Mouse (Mus musculus) naive thymus-derived CD4-positive, alpha-beta T cell, adult 2 months (primary cell): ENCODE results near the gene Gm49354.

Experiments
- DNase-seq: peaks from one replicate; pipeline ENCODE4 v3.0.0-alpha.2; 2011; ENCODE audit warnings: low read depth

The Gm49354 gene

DNA sequence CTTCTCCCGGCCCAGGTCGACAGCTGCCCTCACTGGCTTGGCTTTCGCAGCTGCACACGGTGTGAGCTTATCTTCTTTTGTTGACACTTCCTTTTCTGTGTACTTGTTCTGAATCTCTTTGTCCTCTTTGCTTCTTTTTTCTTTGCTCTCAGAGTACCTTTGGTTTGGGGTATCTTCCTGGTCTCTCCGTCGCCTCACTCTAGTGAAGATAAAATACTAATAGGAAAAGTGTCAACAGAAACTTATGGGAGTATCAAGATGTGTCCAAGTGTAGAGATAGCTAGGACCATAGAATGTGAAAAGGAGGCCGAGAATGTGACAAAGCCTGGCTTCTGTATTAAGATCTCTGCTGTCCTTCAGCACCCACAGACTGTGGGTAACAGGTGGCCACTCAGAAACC, at the start of gene Gm49354:
Gm49354 (minus strand) TSS at position 101 of the 400 bp plus-strand sequence.
- DNase-seq, result no peak

DNA sequence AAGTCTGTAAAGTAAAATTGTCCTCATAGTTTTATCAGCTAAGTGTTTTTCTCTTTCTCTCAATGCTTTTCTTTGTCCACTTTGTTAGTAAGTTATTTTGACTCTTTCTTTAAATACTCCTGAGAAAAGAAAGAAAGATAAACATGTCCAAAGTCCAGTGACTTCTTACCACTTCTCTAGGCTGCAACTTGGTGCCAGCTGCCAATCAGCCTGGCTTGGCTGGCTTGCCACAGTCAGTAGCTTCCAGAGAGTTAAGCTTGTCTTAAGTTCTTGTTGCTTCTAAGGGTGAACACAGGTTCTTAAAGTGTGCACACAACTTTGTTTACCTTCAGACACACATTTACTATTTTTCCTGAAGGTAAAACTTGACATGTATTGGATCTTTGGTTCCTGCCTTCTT, 43.9 kb upstream of the Gm49354 start:
- no peak for DNase-seq

DNA sequence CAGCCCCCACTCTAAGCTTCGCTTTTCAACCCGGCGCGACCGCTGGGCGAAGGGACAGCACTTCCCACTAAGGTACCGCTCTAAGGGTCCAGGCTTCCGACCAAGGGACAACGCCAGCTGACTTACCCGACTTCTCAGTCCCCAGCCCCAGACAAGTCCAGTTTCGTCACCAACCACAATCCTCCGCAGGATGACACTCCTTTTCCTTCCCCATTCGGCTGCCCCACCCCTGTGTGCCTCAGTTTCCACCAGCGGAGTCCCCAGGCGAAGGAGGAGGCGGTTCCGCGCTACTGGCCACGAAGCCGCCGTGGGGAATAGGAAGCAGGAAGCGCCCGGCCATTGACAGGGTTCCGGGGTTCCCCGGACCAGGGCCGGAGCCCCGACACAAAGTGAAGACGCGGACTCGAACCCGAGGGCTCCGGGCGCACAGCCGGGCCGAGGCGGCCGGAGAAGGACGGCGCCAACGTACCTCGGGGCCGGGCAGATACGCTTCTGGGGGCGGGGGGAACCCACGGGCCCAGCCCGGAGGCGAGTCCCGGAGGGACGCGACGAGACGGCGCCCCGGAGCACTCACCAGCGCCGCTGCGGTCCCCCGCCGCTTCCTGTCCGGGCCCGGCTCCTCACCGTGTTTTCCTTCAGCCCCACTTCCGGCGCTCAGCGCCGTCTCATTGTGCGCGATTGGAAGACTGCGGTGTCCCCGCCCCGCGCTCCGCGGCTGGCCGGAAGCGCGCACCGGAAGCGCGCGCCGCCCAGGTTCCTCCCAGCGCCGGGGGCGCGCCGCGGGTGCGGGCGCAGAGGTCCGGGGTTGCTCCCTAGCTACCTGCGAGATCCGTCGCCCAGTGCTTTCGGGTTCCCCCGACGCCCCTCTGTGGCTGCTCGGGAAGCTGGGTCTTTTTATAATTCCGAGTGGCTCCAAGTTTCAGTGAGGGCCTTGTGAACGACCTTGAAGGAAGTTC, 40.7 kb upstream of the Gm49354 start, which contains the start of gene Tut7:
Tut7 (minus strand) TSS at position 641 of the 956 bp plus-strand sequence.
- peak; percentile 96 for DNase-seq

DNA sequence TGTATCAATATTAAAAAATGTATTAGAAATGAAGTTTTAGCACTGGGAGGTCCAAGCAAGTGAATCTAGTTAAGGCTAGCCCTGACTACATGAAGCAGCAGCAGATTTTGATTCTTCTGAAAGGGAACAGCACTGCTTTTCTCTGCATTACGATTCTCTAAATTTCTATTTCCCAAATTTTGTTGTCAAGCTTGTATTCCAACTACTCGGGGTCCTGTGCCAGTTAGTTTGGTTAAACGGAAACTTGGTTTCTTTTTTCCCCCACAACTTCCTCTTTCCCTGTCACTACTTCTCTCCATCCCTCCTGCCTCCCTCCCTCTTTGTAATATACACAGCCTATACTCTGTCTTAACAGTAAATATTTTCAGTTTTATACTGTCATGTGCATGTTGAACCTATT, 38.8 kb upstream of the Gm49354 start:
- no peak for DNase-seq

DNA sequence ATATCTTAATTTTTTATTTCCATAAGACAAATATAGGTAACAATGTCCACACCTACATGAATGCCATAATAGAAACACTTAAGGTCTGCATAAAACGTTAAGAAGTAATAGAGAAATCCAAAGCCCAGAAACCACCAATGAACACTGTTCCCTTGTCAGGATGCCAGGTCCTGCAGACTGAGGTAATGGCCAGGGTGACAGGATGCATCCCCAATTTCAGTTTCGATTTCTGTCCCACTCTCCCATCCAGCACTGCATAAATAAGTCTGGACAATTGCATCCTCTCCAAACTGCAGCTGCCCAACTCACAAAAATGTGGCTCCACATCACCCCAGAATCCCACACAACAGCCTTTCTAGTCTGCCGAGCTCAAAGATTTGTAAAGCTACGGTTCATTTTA, 38.1 kb upstream of the Gm49354 start:
- DNase-seq, result no peak

DNA sequence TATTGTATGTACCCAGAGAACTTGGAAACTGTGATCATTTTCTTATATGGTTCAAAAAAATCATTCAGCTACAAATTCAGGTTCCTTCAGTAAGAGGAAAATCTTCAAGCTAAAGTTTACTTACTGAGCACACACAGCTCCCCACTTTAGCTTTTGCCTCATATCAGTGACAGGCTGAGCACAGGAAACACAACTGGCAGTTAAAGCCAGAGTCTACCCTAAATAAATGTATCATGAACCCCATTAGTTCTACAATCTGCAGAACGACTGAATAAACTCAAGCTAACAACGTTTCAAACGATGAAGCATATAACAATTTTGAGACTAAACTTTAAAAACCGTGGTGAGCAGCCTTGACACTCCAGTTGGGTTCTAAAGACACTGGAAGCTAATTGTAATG, 35.3 kb upstream of the Gm49354 start:
- no peak for DNase-seq

DNA sequence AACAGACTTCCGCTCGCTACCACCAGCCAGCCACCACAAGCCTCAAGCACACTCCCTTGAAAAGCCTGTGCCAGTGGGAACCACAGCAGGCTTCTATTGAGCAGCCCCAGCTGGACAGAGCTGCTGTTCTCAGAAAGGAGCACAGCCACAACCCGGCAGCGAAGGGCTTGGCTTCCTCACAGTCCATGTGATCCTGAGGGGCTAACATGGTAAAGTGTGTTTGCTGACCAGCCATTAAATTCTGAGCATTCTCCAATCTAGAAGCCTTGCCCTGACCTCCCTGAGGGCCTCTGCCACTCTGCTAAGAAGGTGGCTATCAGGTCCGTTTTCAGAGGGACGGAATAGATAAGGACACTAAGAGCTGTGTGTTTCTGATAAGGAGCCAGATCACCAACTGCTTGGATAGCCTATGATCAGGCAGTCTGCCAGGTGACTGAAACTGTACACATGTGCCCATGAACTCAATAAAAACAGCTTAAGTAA, 32.1 kb upstream of the Gm49354 start:
- no peak for DNase-seq

DNA sequence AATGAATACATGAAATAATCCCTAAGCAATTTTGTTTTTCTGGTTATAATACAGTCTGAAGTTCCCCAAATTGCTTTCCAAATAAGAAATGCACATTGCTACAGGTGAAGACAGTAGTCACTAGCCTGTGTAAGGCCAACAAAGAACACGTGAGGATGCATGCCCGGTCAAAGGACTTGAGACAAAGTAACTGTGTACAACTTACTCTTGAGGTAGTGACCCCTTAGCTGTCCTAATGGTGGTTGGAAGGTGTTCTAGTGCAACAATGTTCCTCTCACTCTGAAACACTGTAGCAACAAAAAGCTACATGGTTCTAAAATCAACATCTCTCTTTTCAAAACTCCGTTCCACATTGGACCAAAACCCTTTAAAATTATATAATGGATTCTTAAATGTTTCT, 29.5 kb upstream of the Gm49354 start:
- DNase-seq, result no peak

DNA sequence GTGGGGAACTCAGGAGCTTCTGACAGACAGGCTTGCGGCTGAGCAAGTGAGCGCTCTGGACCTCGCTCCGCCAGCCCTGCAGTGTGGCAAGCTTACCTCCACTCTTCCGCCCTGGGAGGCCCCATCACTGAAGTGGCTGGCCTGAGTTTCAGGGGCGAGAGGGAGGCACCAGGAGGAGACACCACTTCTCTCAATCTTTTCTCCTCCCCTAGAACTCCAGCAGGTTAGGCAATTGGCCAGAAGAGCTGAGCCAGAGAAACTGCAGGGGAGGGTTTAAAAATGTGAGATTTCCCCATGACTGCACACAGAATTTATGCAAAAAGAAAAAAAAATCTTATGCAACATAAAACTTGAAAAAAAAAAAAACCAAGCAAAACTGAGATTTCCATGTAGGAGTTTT, 19.0 kb upstream of the Gm49354 start:
- DNase-seq, result no peak

DNA sequence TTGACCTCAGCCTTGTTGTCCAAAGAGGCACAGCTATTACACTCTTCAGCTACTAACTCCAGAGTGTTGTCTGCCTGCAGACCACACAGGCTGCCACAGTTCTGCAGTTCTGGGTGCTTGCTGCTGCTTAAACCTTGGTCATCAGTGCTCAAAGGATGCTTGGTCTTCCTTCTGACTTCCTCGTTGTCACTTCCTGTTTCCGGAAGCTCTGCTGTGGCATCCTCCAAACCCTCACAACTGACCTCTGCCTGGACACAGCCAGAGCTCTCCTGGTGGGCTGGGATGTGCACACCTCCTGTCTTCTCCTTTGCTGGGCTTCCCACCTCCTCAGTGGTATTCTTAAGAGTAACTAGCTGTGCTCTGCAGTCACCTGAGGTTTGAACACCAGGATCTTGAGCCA, 18.0 kb upstream of the Gm49354 start:
- DNase-seq, result no peak

DNA sequence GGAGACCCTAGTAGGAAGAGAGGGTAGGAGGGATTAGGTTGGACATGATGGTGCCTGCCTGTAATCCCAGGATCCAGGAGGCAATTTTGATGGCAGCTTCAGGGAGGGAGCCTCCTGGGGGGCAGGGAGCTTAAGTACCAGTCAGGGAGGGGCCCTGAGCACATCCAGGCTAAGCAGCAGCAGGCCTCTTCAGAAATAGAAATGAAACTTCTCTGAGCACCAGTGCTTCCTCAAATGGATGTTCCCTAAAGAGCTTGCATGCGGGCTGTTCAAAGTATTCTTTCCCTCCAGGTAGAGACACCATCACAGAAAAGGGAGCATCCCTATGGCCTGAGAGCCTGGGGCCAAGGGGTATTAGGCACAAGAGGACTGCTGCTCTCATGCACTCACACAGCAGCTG, 16.3 kb upstream of the Gm49354 start:
- no peak for DNase-seq

DNA sequence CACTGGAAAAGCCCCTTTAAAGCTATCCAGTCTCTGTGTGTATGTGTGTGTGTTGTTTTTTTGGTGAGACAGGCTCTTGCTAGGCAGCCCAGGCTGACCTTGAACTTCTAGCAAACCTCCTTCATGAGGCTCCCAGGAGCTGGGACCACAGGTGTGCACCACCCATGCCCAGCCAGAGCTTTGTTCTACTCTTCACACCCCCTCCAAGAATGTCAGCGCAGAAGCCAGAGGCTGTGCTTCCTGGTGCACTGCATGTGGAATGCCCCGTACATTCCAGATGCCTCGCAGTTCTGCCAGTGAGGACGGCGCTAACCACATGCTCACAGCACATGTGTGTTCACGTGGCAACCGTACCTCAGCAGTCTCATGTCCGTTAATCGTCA, 14.4 kb upstream of the Gm49354 start:
- no peak for DNase-seq

DNA sequence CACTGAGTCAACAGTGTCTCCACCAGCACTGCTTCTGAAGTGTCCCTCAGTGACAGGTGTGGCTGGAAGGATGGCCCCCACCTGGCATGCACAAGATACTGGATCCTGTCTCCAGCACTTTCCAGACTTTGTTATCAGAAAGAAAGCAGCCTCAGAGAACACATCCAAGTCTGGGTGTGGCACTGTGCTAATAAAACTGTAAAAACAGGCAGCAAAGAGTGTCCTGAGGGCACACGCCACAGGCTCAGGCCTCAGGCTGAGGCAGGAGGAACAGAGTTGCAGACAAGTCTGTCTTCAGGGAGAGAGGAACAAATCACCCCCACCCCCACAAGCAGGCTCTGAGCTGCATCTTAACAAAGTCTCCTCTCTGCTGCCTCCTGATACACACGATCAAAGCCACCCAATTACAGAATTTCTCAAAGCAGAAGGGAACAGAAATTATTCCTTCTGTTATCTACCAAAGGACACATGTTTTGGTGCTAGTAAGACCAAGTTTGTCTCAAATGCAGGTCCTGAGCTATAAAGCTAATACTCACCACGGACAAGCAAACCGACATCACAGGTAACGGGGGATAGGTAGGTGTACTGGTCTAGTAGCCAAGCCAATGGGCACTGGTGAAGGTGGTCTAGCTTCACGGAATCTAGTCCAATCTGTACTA, 13.9 kb upstream of the Gm49354 start:
- no peak for DNase-seq

DNA sequence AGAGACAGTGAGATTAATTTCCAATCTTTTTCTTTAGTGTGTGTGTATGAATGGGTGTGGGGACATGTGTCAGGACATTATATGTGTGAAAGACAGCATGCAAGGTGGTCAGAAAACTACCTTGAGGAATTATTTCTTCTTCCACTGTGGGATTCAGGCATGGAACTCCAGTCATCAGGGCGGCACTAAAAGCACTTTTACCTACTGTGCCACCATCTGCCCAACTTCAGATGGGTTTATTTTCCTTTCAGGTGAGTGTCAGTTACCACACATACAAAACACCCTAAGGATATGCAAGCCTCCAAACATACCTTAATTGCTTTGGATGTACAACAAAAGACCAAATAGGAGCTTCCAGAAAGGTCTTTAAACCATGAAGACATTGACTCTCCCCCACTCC, 12.7 kb upstream of the Gm49354 start:
- no peak for DNase-seq

DNA sequence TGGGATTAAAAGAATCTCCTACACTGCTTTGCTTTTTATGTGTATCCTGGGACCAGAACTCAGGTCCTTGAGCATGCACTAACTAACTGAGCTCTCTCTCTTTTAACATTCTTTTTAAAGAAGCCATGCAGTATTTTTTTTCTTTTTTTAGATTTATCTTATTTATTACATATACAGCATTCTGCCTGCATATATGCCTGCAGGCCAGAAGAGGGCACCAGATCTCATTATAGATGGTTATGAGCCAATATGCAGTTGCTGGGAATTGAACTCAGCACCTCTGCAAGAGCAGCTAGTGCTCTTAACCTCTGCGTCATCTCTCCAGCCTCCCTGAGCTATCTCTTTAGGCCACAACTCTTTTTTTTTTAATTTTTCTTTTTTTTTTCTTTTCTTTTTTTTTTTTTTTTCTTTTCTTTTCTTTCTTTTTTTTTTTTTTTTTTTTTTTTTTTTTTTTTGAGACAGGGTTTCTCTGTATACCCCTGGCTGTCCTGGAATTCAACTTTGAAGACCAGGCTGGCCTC, 2.2 kb downstream of the Gm49354 start:
- DNase-seq, result peak; percentile 37

DNA sequence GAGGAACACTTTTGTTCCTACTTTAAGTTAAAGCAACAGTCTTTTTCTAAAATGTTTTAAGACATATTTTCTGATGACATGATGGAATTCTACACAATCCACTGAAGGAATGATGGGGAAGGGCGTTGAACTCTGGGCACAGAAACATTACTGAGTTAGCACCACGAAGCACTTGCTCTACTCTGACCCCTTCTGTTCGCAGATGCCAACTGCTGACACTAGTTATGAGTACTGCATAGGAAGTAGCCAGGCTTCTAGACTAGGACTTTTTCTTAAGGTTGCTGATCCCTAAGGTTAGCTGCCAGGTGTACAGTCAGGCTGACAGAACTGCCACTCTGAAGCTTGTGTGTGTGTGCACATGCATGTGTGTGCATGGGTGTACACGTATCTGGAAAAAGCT, 2.8 kb downstream of the Gm49354 start:
- DNase-seq, result peak; percentile 58

DNA sequence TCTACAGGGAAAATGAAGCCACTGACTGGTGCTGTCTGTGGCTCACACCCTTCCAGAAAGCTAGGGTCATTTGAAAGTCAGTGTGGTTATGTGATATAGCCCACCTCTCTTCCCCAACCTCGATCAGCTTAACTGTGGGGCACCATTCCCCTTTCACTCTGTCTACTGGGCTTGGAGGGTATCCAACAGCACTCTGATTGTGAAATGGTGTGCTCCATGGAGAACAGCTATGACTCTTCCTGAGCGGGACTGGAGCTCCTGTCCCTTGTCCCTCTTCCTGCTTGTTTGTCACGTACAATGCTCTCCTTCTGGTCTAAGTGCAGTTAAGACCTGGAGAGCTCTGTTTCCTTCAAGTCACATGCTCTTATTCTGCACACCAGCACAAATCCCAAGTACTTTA, 6.9 kb downstream of the Gm49354 start:
- DNase-seq, result no peak

DNA sequence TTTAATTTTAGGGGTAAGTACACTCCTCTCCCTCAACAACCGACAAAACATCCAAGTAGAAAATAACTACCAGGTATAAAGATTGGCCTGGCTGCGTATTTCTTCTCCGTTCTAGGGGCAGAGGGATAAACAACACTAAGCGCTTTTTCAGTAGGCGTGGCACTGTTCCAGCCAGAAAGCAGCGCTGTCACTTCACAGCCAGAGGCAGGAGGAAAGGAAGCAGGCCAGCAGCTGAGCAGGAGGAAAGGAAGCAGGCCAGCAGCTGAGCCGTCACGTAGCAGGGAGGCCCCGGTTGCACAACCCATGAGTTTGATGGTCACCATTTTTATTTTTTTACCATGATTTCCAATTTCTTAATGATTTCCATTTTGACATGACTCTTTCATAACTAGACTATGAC, 10.8 kb downstream of the Gm49354 start:
- peak; percentile 57 for DNase-seq

DNA sequence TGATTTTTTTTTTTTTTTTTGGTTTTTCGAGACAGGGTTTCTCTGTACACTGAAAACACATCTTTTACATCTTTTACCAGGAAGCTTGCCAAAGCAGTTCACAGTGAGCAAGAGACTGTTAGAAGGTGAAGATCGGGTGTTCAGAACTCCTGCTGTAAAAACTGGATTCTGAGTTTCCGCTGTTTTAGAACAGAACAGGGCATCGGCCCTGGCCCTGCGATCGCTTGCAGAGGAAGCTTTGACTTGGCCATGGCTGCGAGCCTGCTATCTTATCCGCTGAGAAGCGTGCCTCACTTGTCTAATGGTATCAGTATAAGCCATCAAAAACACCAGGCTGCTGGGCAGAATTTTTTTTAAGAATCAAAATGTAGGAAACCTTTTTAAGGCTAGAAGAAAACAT, 11.2 kb downstream of the Gm49354 start:
- peak; percentile 59 for DNase-seq

DNA sequence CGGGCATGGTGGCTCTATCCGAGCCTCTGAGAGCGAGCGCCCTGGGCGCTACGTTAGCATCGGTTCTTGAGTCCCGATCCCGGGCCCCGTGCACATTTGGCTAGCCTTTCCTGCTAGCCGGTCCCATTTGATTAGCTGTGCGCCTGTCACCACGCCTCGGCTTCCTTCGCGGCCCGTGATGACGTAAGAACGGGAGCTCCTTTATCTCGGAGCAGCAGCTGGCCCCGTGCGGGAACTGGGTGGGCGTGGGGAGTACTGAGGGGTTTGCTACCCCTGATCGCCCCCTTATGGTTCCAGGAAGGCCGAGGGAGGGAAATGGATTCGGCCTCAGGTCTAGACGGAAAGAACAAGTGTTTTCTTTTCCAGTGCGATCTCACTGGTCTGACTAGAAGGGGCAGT, 11.9 kb downstream of the Gm49354 start:
- no peak for DNase-seq

DNA sequence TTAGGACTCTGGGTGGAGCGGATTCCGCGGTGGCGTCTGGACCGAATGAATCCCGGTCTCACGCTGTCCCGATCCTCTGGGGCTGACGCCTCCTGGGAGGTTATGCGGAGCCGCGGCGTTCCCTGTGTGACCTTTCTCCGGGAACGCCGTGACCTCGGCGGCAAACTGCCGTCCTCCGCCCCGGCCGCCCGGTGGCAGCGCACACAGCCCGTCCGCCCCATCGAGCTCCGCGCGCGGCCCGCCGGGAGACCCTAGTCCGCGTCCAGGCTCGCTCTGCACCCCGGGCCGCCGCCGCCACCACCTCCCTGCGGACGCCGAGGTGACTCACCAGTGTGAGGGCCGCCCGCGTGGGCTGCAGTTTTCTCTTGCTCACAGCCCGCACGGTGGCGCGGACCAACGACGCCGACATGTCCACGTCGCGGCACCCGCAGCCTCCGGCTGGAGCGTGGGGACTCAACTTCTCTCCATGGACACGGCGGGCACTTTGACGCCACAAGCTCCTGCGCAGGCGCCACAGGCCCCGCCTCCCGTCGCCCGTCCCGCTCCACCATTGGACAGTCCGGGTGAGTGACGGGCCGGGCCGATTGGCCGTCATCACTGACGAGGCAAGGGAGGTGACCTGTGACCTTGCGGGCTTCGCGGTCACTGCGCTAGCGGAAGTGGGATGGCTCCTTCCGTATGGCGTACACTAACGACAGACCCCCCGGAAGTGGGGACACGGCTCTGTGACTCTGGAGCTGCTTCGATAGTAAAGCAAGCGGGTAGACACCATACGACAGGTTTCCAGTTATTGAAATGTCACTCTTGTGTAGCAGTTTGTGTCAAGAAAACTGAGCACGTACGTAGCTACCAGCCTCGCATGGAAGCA, 12.5 kb downstream of the Gm49354 start, which contains the start of gene Isca1:
Isca1 (minus strand) TSS at position 515 of the 868 bp plus-strand sequence.
- peak; percentile 99 for DNase-seq

DNA sequence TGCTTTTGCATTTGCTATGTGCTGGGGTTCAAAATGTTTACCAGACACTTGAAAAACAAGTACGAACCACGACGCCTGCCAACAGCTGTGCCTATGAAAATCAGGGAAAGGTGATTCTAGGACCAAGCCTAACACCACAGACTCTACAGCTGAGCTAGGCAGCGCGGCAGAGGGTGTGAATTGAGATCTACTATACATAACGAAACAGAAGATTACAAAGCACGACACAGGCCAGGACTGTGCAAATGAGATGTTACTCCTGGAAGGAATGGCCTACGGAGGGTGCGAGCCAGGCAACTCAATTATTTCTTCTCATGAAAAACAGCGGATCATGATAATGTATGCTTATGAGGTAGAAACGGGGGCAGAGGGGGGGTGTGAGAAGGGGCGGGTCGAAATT, 13.5 kb downstream of the Gm49354 start:
- DNase-seq, result peak; percentile 20
